Mouse (Mus musculus) gastrocnemius, postnatal 36 days (tissue): ENCODE data around the gene Tecta. TPM values are rescaled to one million over a fixed set of nuclear protein-coding genes. Genes with fewer than 3 reads are reported as not detected.

Experiments used
- DNase-seq, 2 experiments: peaks; one replicate each; pipeline ENCODE4 v3.0.0; 2022
- intact Hi-C: fragments of 180-260 bp; cut with DNase I; formaldehyde crosslinking; loops from one replicate; pipeline ENCODE4 v1.15.1; 2025
- long read RNA-seq, 2 experiments: library from polyadenylated mRNA; stranded (forward); transcript quantifications; one replicate each; pipeline ENCODE4 v2.0.0; 2021
- total RNA-seq, 2 experiments: library from RNA; stranded (reverse); gene quantifications; 2 replicates each; pipeline ENCODE4 v1.2.3; 2021

Tecta gene
- 1 to 10 TPM in 1 of 2 experiments, under 1 TPM in 1; 0.79 to 1.1 TPM for total RNA-seq
- long read RNA-seq, experiment 1, partial matches to known transcripts, result 3 of 3 reads
- long read RNA-seq, experiment 1, other reads (novel, unspliced or antisense), result 0 of 3 reads
- long read RNA-seq, experiment 2, result 0 reads

DNA sequence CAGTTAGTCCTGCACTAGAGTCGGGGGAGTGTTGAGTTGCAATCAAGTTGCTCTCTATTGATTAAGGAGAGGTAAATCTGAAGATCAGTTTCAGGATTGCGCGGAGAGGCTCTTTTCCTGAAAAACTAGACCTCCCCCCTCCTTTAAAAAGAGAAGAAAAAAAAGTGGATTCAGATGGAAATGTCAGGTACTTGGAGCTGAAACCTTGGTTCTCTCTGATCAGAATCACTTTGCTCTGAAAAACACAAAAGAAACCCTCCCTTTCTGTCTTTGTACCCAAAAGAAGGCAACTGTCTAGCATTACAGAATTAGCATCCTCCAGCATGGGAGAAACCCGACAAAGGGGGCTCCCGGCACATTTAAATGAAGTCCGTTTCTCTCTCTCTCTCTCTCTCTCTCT is at the start of gene Tecta:
TSS of gene Tecta (minus strand) at position 101 of the 400 bp plus-strand sequence.
- no peak for DNase-seq
- intact Hi-C loops, result no loop called here

GRCm38 (mm10) chr9:42449043-42449442 is 49.3 kb upstream of the Tecta start:
- intact Hi-C loops, result no loop called here
- no peak for DNase-seq

GRCm38 (mm10) chr9:42442100-42442499 is 42.4 kb upstream of the Tecta start:
- no peak for DNase-seq
- intact Hi-C loops, result no loop called here

DNA sequence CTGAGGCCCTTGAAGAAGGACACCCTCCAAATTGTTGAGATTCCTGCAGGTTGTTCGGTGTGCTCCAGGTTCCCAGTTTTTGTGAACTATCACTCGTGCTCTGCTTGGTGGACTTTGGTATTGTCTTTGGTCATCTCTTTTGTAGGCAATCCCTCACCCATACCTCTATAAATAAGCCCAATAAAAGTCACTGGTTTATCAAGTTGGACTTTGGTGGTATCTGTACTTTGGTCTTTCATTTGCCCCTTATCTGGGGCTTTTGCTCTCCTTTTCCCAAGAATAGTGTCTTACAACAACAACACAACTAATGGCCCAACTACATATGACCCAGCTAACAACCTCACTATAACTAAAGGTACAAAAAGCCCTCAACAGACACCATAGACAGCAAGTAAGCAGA is 41.5 kb upstream of the Tecta start:
- no peak for DNase-seq
- intact Hi-C loops, result no loop called here

DNA sequence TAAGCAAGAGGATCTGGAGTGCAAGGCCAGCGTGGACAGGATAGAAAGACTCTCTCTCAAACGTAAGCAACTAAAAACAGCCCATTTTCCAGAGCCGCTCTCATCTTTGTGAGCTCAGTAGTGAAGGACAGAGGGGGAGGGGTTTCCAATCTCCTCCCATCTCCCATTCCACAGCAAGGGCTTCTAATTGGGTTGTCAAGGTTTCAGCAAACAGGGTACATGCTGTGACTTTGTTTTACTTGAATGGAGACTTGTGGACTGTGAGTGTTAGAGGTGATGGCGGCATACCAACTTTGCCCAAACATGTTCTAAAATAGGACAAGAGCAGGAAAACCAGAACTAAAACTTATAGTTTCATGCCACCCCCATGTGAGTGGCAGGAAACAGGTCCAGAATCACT is 39.7 kb upstream of the Tecta start:
- intact Hi-C loops, result no loop called here

DNA sequence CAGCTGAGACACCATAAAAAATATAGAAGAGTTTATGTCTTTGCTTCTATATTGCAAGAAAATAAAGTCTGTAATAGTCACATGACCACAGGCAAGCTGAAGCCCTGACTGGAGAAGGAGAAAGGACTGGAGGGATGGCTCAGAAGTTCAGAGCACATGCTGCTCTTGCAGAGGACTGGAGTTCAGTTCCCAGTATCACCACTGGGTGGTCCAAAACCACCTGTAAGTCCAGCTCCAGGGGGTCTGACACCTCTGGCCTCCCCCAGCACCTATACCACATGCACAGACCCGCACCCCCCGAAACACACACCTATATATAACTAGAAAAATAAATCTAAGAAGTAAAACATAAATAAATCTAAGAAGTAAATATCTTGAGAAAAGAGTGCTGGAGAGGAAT is 32.4 kb upstream of the Tecta start:
- DNase-seq, result no peak
- intact Hi-C loops, result no loop called here

More for the DNA sequence above, 39.7 kb upstream of the Tecta start:
- no peak for DNase-seq

DNA sequence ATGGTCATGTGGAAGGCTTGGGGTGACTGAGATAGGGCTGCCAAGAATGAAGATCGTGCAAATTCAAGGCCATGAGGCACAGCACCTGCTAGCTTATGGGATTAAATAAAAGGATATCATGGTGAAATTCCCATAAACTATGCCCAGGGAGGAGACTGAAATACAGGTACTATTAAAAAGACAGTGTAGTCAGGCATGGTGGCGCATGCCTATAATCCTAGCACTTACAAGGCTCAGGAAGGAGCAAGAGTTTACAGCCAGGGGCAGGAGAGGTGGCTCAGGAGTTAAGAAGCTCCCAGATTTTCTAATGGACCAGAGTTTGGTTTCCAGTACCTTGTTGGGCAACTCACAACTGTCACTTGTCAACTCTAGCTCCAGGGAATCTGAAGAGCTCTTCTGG is 31.9 kb upstream of the Tecta start:
- DNase-seq, result no peak
- intact Hi-C loops, result no loop called here

- intact Hi-C loops, result no loop called here
- no peak for DNase-seq
Measured at GRCm38 (mm10) chr9:42428060-42428924, 28.6 kb upstream of the Tecta start.

- intact Hi-C loops, result no loop called here
- no peak for DNase-seq
Measured at GRCm38 (mm10) chr9:42426661-42427358, 27.1 kb upstream of the Tecta start.

- intact Hi-C loops, result no loop called here
- DNase-seq, result no peak
Measured at GRCm38 (mm10) chr9:42423649-42424048, 23.9 kb upstream of the Tecta start.

DNA sequence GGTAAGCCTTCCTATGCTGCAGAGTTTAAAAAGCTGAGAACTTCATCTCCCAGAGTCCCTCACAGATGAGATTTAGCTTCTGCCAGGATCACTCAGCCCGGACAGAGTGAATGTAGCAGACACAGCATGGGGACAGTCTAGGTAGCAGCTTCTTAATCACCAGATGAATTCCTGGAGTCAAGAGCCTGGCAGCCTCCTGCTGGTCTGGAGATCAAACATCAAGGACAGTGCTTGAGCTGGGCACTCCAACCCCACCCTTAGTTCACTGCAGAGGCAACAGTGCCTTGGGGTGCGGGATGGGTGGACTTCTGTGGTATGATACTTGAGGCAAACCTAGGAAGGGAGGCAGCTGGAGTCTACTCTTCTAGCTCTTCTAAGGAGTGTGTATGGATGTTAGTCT is 20.0 kb upstream of the Tecta start:
- no peak for DNase-seq
- intact Hi-C loops, result no loop called here

DNA sequence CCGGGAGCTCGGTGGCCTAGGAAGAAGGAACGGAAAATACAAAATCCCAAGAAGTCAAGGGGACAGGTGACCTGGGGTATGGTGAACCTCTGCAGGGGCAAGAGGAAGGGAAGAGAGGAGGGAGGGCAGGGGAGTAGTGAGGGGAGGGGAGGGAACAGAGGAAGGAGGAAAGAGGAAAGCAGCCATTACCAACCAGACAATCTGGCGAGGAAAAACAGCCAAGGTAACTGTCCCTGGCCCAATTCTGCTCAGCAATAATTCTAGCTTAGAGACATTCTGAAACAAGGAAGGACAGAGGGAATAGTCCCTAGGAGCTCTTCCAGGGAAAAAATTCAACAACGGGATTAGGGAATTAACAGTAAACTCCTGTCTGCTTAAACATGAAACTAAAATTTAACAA is 19.1 kb upstream of the Tecta start:
- DNase-seq, result no peak
- intact Hi-C loops, result no loop called here

GRCm38 (mm10) chr9:42417352-42417952 is 17.7 kb upstream of the Tecta start:
- intact Hi-C loops, result no loop called here
- no peak for DNase-seq

DNA sequence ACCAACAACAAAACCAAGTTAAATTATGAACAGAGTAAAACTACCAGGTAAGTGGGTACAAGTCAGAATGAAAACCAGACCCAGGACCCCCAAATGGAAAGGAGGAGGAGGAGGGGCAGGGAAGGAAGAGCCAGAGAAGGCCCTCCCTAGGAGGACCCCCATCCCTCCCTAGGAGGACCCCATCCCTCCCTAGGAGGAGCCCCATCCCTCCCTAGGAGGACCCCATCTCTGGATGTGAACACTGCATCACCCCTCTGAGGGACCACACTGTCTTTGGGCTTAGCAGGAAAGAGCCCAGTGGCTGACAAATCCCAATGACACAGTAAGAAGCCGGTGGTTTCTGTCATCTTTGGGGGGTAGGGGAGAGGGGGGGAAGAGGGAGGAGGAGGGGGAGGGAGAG is 15.5 kb upstream of the Tecta start:
- DNase-seq, result no peak
- intact Hi-C loops, result no loop called here

DNA sequence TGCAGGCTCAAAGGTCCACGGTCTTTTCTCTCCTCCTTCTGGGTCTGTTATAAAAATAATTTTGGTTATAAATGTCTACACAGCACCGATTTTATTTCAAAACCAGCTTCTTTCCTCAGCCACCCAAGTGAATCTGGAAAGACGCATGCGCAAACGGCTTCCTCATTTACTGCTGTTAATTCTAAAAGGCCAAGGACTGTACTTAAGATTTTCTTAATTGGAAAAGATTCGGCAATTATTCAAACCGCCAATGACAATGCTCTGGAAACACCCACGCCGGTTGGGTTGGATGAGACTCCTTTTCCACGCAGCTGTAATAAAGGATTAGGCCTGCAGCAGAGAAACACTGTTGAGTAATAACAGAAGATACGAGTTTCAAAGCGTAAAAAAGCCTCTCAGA is 13.6 kb upstream of the Tecta start:
- intact Hi-C loops, result no loop called here

DNA sequence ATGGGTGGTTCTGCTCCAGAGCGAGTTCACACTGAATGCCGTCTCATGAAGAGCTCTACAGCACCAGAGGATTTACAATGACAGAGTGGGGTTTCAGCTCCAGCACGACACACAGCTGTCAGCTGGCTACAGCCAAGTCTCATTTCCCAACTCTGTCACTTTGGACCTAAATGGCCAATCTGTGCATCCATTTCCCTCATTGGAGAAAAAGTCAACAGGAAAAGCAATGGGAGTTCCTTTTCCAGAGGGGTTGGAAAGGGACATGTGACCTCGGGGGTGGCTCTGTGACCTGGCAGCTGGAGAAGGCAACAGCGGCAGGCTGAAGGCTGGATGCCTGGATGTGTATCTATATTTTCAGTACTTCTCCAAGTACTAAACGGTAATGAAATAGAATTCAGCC is 11.6 kb upstream of the Tecta start:
- intact Hi-C loops, result no loop called here
- DNase-seq, result no peak

More for the DNA sequence above, 13.6 kb upstream of the Tecta start:
- no peak for DNase-seq

DNA sequence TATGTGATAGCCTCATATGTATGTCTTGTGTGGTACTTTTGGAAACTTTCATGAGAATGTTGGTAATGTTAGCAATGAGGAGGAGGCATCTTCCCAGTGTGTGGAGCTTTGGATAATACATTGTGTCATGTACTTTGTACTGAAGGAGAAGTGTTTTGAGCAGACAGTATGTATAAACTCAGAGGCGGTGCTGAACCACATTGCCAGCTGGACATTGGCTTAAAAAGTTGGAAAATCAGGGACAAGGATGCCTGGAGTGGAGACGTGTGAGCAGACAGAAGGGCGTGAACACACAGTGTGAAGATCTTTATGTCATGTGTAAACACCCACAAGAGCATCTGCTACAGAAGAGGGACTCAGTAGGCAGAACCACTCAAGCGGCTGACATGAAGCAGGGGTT is 6.0 kb upstream of the Tecta start:
- intact Hi-C loops, result no loop called here

DNA sequence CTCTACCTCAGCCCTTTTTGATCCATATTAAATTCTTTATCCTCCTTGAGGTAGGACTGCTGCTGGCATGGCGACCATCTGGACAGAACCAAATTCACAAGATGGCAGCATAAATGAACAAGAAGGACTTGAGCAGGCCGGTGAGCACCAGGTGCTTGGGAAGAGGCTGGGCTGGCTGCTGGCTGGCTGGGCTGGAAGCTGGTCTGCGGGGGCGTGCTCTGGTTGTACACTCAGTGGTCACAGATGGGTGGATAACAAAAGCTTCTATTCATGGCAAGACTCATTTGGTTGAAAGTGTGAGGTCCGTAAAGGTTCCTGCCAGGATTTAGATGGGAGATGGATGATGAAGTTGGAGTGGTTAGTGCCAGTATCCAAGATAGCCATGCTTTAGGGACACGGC is 1.8 kb upstream of the Tecta start:
- DNase-seq, result no peak
- intact Hi-C loops, result no loop called here

More for the DNA sequence above, 6.0 kb upstream of the Tecta start:
- no peak for DNase-seq

GRCm38 (mm10) chr9:42396141-42396540 is 3.6 kb downstream of the Tecta start:
- no peak for DNase-seq
- intact Hi-C loops, result no loop called here

DNA sequence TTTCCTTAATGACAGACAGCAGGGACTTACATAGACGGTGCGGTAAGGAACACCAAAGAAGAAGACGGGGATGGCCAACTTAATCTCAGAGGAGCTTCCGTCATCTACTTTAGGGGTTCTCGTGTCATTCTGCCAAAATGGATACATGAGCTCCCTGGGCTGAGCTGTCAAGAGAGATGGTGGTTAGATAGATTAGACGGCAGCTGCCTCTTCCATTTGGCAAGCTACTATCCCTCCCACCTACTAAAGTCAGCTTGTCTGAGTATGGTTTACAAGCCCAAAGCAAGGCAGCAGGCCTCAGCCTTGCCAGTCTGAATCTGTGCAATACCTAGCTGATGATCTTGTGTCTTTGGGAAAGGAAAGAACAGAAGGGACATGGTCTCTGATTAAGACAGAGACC is 4.8 kb downstream of the Tecta start:
- intact Hi-C loops, result no loop called here

DNA sequence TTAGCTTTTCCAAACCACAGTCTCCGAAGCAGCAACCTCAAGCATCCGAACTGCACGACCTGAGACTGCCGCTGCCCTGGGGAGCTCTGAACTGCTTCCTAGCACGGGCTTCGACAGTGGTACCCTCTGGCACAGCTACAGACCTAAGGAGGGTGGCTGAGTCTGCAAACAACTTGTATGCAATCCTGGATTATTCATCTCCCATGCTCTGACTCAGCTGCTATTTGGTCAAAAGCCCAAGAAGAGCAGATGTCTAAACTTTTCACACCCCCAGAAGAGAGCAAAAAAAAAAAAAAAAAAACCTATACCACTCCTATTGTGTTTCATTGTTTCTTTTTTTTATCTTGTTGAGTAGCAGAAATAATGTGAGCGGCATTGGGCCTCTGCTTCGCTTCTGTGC is 5.4 kb downstream of the Tecta start:
- intact Hi-C loops, result no loop called here
- no peak for DNase-seq

More for the DNA sequence above, 4.8 kb downstream of the Tecta start:
- no peak for DNase-seq
